Mouse (Mus musculus): ENCODE data around the gene Foxred1. TPM values are rescaled to one million over a fixed set of nuclear protein-coding genes. Genes with fewer than 3 reads are reported as not detected.

Foxred1 gene
- total RNA-seq, 2 experiments from 2014 or later = 34.7 to 40.1 TPM

DNA sequence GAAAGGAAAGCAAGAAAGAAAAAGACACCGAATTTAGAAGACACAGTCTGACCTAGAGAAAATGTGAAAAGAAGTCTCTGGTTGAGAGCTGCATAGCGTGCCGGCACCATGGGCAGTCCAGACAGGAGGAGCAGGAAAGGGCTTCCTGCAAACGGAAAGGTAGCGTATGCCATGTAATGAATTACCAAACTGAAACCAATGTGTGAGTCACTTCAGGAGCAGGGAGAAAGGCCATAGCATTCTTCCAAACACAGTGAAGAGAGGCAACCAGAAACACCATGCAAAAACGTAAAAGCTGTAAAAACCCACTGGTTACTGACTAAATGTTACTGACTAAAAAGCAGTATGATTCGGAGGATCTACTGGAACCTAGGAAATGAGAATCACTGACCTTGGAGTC lies 49.1 kb downstream of the Foxred1 start:
- intact Hi-C loops (cut with DNase I; ENCODE audit: low total_unique reads) = loop anchor here (5.0 kb wide), 1 partner anchor 179 kb away; no protein-coding TSS in a partner anchor

DNA sequence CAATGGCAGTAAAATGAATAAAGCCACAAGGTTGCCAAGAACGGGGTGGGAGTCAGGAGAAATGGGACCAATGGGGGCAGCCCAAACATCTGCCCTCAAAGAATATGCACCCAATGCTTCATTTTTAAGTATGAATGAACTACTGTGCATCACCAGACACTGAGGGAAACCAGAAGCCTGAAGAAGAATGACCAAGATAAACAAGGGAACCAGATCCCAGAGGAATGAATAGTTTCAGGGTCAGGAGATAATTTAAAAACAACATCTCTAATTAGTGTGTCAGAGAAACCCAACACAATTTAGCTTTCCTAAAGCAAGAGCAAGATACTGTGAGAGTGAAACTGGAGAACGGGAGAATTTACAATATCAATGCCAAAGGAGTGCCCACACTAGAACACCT lies 50.2 kb downstream of the Foxred1 start:
- intact Hi-C loops (cut with DNase I; ENCODE audit: low total_unique reads) = loop anchor here (5.0 kb wide), 1 partner anchor 178 kb away; no protein-coding TSS in a partner anchor
- DNase-seq = no peak

More for the DNA sequence above, 49.1 kb downstream of the Foxred1 start:
- DNase-seq = no peak

DNA sequence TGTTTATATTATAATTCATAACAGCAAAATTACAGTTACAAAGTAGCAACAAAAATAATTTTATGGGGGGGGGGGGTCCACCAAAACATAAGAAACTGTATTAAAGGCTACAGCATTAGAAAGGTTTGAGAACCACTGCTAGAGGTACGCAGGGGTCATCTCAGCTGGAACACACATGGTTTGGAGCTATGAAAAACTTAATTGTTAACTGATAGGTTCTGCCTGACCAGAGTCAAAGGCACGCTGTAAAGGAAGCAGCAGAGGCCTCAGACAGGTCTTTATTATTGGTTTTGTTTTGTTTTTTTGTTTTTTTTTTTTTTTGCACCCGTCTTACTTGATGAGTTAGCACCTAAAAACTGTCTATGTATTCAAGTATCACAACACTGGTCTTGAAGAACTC lies 52.4 kb downstream of the Foxred1 start:
- intact Hi-C loops (cut with DNase I; ENCODE audit: low total_unique reads) = no loop called here
- DNase-seq = no peak

DNA sequence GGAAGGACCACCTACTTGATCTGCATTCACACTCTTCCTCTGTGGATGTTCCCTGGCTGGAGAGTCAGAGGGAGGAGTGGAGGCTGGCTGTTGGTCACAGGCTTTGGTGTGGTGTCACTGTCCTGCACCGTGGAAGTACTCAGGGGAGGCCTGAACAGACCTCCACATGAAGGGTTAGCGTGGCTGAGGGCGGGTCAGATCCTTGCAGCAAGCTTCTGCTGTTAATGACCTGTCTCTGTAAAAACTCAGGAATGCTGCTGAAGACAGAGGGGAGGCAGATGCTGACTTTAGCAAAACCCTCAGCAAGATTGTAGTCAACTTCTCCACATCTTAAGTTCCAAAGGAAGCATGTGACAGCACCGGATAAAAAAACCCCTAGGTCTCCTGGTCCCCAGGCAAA lies 54.0 kb downstream of the Foxred1 start:
- intact Hi-C loops (cut with DNase I; ENCODE audit: low total_unique reads) = no loop called here
- no peak for DNase-seq

DNA sequence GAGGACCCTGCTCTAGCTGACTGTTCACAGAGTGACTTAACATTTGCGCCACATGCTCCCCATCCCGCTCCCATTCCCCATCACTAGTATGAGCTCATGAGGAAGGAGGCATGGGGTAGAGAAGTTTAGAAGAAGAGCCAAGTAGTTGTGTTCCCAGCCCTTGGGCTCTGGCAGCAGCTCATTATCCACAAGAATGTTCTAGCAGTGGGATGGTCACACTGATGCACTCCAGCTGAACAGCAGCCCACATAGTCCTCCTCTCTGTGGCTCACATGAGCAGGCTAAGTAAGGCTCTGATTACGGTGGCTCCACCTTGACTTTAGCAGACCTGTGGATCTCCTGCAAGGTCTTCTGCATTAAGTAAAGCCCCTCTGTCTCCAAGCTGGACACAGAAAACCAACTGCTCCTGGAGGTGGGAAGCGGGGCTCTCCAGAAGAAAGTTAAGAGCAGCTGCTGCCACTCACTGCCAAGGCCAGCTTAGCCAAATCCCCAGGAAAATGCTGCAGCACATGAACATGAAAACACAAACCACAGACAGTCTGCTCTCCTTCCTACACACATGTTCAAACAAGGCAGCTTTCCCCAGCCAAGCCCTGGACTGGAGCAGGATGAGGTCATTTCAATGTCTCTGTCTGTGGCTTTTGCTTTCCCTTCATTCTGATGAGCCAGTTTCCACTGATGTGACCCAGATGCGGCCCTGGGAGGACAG lies 54.7 kb downstream of the Foxred1 start:
- intact Hi-C loops (cut with DNase I; ENCODE audit: low total_unique reads) = no loop called here
- peak; percentile 69 for DNase-seq

Other genes starting within 250 kb of the Foxred1 start
- 1 to 10 TPM; 5.8 to 7.3 TPM for gene St3gal4, start 91.8 kb downstream of the Foxred1 start, total RNA-seq (2021)
- gene Dcps, start 35.0 kb downstream of the Foxred1 start, total RNA-seq (2021) = 1 to 10 TPM; 5.8 to 7.4 TPM
- gene Srpr, start 10.9 kb downstream of the Foxred1 start, total RNA-seq (2021) = 100 to 1,000 TPM; 167 to 168 TPM
- gene Tirap, start 10.8 kb downstream of the Foxred1 start, total RNA-seq (2021) = 10 to 100 TPM; 17.0 to 20.0 TPM
- gene Fam118b, start 56.8 kb upstream of the Foxred1 start, total RNA-seq (2021) = 10 to 100 TPM; 18.1 to 19.8 TPM
- gene Rpusd4, start 56.8 kb upstream of the Foxred1 start, total RNA-seq (2021) = 1 to 10 TPM; 6.7 to 6.8 TPM
- gene Cdon, start 210.1 kb upstream of the Foxred1 start, total RNA-seq (2021) = 10 to 100 TPM; 17.7 to 21.7 TPM